Mouse (Mus musculus) hindlimb bud, embryonic 11.5 days (tissue): ENCODE results near the gene Taf15.

Experiments used
- DNase-seq: peaks from one replicate; pipeline ENCODE4 v3.0.0-alpha.2; 2012; ENCODE audit warnings: low read depth, low spot score; ENCODE audit errors: extremely low spot score

Gene Taf15

DNA sequence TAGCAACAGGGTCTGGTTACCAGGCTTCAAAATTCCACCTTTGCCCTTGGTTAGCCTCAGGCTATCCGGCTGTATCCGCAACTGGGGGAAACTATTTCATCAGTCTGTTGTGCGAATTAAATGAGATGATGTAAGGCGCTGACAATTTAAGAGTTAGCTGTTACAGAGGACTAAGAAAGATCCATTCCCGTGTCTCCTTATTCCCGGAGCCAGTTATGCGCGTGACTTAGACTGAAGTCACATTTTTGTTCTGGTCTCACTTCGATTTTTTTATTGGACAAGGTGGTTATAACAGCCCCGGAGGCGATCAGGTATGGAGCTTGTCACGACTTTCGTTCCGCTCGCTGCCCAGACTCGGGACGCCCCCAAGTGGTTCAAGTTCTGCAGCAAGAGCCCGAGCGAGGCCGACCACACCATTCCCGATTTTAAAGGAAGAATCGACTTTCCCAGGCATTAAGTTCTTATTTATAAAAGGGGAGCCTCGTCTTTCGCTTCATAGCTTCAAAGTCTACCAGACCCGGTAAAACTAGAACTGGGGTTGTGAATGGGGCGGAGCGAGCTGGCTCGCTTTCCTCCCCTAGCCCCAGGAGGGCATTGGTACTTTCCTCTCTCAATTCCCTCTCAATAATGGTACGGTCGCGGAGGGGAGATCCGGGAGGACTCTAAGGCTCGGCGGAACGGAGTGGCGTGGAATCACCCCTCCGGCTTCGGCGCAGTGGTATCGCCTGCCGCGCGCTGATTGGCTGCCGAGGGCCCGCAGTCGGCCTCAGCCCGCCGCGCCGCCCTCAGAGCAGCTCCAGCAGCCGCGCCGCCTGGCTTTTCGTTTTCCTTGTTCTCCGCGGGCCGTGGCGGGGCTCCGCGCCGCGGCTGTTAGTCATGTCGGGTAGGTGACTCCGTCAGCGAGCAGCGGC lies at the start of gene Taf15:
Gene Taf15, plus strand, starts transcription at position 763 of the 911 bp plus-strand sequence.
- DNase-seq = peak; percentile 96

DNA sequence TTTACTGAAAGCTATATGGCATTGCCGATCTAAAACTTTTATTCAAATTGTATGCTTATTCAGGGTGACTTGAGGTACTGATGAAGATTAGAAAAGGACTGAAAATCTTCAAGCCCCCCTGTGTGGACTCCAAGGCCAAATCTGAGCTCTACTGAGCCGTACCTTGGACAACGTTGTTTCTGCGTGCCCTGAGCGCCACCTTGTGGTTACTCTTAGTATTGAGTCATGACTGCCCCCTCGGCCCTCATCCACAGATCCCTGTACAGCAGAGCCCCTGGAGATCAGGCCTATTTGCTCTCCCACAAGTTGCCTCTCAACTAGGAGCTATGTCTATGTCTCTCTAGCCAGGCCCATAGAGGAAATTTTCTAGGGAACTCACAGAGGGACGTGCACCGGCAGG lies 48.2 kb upstream of the Taf15 start:
- DNase-seq = no peak

DNA sequence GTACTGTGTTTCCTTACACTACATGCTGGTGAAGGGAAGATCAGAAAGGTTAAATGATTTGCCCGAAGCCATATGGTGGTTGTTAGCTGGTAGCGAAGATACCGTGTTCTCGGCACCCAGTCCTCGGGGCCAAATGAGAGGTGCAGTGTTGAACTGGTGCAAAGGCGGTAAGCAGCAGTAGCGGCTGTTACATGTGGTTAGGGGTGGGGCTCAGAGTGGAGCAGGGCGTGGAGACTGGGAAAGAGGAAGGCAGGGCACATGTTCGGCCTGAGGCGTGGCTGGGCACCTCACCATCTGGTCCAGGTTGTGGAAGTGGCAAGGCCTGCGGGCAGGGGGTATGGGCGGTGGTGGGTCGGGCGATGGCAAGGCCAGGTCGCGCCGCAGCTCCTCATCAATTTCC lies 45.9 kb upstream of the Taf15 start:
- DNase-seq = no peak

DNA sequence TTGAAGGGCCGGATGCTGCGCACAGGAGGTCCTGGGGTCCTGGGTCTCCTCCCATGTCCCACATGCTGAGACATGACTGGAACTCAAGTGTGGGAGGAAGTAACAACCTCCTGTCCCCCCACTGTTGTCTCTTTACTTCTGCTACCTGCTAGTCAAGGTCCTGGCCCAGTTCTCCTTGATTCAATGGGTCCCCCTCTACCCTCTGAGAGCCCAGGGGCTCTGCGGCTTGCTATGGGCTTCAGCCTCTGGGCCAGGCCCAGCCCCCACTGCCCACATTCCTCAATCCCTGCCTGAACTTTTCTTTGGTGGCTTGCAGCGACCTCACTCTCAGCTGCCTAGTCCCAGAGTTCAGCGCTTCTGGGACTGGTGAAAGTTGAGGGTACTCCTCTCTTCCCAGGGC lies 43.5 kb upstream of the Taf15 start, which contains the start of gene Gas2l2:
Gene Gas2l2, minus strand, starts transcription at position 101 of the 400 bp plus-strand sequence.
- DNase-seq = no peak

DNA sequence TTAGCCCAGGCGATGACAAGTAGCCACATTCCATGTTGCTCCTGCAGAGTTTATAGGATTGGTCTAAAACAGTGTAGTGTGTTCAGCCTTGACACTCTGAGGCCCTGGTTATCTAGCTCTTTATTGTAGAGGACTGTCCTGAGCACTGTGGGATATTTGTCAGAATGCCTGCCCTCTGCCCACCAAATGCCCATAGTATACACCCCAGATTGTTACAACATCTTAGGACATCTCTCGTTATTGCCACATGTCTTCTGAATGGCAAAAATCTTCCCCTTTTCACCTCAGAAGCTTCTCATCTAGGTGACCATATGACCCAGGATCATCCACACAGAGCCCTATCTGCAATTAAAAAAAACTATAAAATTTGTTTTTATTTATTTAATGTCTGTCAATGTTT lies 40.4 kb upstream of the Taf15 start:
- no peak for DNase-seq

DNA sequence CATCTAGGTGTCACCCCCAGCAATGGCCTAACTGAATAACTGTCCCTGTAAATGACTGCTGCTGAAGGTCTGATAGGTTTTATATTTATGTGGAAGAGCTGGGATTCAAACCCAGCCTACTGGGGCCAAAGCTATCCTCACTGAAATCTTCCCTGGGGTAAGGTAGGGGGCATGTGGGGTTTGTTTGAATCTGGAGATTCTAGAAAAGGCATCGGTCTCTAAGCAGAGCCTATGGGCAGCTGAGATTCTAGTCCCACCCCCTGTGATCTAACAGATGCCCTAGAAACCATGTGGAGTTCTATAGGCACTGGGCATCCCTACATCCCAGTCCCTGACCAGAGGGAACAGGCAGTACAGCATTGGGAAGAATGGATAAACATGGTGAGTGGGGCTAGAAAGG lies 35.5 kb upstream of the Taf15 start, which contains the start of gene 1700020L24Rik:
Gene 1700020L24Rik, plus strand, starts transcription at position 301 of the 400 bp plus-strand sequence.
- no peak for DNase-seq

DNA sequence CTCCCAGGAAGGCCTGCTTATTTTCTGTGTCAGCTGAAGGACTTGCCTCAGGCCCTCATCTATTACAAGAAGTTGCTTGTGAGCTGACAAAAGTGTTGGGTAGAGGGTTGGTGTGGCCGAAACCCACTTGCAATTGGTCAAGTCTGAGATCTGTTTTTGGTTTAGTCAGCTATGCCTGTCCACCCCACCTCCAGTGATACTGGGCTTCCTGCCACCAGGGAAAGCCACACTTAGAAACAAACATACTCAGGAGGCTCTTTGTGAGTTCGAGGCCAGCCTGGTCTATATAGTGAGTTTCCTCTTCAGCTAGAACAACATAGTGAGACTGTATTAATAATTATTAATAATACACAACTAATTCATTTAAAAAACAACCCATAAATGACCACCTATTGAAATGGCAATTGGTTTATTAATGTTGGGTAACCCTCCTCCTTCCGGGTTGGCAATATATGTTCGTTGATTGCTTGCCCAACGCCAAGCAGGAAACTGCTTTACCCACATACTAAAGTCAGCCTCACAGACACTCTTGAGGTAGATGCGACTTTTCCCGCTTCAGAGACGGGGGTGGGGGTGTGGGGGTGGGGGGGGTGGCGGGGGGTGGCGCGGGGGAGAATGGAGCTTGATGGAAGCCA lies 33.3 kb upstream of the Taf15 start:
- no peak for DNase-seq

DNA sequence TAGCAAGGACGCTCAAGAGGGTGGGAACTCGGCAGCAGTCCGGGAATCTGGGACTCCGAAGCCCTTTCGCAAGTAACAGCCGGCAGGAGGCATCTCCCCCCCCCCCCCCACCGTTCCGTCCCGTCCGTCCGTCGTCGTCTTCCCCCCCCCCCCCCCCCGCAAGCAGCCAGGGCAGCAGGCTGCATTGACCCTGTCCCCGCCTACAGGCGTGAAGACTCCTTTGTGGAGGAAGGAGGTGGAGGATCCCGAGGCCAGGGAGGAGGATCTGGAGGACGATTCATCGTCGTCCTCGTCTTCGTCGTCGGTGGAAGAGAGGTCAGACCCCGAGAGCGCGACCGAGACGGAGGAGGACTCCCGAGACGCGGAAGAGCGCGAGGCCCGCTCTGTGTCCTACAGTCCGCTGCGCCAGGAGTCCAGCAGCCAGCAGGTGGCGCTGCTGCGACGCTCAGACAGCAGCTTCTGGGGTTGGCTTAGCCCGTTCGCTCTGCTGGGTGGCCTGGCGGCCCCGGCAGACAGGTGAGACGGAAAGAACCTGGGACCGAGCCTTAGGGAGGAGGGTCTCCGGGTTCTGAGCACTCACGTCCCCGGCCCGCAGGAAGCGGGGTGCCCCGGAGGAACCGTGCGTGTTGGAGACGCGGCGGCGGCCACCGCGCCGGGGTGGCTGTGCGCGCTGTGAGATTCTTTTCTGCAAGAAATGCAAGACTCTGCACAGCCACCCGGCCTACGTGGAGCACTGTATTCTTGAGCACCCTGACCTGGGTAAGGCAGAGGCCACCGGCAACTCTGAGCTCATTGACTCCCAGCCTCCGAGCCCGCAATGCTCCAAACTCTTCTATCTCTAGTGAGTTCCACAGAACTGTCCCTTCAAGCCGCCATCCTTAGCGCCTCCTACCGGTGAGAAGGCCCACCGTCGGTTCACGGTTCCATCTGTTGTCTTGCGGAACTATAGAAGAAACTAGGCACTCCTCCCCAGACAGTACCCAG lies 32.5 kb upstream of the Taf15 start:
- DNase-seq = peak; percentile 90

DNA sequence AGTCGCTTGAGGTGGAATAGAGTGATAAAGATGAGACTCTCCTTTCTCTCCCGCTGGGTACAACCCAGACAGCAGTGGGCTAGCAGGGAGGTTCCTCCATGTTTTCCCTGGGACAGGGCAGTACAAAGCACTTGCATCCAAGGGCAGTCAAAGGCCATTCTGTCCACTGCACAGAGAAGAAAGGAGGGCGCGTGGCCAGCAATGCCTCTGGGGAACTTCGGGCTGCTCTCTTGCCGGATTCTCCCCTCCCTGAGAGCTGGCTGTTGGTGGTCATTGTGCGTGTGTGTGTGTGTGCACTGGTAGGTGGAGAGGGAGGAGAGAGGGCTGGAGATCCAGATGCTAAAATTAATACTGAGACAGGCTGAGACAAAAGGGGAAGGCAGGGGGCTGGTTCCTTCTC lies 31.7 kb upstream of the Taf15 start:
- DNase-seq = no peak

DNA sequence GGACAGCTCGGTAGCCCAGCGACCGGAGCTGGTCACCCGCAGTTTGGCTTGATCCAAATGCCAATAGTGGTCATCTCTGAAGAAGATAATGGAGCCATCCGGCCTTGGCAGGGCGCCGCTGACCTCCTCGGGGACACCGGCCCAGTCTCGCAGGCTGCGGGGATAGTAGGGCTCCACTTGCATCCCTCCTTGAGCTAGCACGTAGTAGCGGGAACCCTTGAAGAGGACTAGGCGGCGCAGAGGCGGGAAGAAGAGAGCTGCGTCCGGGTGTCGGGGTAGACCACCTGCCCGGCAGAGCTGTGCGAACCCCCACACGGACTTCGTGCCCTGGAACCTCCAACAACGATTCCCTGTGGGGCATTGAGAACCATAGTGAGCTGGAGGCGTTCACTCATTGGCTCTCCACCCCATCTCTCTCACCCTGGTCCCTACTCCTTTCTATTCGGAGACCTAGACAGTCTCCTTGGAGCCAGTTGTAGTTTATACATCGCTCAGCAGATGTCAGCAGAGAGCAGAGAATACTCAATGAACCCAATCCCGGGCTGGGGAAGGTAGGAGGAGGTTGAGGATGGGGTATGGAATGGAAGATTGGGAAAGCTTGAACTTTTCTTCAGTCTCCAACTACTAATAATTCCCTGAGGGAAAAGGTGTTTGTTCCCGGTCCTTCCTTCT lies 30.2 kb upstream of the Taf15 start:
- peak; percentile 70 for DNase-seq

DNA sequence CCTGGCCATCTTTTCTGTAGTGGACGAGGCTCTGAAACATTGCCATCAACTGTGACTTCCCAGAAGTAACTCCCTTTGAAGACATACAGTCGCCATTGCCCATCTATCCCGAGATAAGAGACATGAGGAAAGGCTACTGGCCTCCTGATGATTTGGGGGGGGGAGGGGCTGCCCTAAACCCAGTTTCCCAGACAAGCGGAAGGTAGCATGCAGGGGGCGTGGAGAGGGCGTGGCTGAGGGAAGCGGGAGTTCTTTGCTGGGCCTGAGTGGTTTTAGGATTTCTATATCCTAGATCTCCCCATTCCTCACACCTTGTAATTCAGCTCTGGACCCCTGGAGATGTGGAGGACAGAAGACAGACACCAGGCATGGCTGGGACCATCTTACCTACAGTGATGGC lies 29.1 kb upstream of the Taf15 start:
- DNase-seq = no peak

DNA sequence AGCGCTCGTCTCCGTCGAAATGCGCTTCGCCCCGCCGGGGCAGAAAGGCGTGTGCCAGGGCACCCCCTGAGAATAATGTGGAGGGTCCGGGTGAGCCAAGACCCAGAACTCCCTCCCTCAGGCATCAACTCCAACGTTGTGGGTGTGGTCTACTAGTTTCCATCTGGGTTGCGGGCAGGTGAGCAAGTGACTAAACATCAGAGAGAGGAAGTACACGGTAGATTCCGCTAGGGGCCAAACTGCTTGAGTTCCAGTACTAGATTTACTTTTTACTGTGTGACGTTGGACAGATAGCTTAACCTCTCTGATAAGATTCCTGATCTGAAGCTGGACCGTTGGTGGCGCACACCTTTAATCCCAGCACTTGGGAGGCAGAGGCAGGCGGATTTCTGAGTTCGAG lies 27.9 kb upstream of the Taf15 start:
- DNase-seq = no peak

DNA sequence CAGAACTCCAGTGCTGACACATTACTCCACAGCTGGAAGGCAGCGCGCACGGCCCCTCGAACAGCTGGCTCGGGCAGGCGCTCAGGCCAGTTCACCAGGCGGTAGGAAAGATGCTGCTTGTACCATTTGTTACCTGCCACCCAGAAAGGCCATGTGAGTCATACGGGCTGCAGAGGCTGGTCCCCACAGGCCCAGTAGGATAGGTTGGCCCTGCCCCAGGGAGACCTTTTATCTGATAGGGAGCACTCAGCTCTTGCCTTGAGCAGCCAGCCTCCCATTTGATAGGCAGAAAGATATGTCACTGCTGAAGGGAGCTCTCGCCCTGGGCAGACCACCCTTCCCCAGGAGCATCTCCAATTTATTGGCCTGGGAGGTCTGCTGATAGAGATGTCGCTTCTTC lies 25.3 kb upstream of the Taf15 start:
- no peak for DNase-seq

DNA sequence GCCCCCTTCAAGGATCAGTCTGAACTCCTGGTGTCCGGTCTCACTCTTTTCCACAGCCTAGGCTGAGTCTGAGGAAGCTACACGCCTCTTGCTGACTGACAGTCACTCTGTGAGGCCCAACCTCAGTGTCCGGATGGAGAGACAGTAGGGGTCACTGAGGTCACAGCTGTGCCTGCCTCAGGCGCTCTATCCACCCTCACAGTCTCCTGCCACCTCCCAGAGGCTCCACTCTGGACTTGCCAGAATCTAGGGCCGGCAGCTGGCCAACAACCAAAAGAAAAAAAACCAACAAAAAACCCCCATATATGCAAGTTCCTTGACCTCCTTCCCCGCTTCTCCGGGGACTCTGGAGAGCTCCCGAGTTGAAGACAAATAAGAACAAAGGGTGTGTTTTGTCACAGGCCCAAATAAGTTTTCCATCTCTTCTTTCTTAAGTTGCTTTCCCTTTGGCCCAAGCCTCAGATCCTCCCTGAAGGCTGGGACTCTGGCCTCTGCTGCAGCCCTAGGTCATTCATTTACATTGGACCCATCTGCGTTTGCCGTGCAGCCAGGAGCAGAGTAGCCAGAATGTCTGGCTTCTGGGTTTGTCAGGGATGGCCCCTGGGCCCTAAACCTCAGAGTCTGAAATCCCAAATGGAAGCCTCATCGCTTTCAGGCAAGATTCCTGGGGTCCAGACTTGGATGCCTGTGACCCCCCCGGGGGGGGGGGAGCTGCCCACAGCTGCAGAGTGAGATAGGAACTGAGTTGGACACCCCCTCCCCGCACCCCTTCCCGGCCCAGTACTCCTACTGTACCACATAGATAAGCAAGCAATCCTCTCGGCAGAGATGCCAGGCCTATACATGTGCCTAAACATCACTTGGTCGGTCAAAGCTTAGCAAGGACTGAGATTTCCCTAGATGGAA lies 24.6 kb upstream of the Taf15 start:
- no peak for DNase-seq

DNA sequence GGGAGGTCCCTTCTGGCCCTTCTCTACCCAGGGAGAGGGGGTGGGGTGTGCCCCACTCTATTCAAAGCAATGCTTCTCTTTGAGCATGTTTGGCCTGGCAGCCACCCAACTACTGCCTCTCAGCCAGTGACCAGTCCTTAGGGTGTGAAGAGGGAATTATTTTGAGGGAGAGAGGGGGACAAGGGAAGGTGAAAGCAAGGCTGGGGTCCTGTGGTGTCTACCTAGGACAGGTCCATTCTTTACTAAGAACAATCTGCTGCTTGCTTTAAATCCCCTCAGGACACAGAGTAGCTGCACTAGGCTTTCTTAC lies 24.0 kb upstream of the Taf15 start:
- DNase-seq = no peak

DNA sequence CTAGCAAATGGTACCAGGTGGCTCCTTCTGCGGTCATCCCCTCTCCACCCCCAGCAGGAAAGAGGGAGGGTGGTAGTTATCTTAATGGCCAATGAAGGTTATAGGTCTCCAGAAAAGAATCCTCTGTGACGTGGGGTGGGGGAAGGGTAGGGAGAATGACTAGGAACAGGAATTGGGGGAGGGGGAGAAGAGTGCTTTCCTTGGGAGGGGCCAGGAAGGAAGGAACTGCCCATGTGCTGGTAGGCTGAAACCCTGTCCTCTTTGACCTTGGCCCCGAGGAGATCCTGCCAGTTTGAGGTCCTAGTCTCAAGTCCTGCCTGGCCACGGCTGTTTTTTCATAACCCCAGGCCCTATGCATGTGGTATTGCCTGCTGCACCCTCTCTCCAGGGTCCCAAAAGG lies 23.6 kb upstream of the Taf15 start:
- no peak for DNase-seq

DNA sequence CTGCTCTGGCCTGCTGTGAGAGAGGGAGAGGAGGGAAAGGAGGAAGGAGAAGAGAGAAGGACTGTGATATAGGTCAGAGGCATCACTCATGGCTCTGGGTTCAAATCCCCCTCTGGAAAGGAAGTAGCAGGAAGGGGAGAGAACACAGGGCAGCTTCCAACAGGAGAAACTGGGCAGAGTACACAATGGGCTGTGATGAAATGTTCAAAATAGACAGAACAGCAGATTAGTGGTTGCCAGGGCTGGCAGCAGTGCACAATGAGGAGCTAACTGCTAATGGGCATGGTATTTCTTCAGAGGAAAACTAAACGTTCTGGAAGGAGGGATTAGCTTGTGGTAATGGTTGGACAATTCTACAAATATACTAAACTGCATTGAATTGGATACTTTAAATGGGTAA lies 22.3 kb upstream of the Taf15 start:
- DNase-seq = no peak

DNA sequence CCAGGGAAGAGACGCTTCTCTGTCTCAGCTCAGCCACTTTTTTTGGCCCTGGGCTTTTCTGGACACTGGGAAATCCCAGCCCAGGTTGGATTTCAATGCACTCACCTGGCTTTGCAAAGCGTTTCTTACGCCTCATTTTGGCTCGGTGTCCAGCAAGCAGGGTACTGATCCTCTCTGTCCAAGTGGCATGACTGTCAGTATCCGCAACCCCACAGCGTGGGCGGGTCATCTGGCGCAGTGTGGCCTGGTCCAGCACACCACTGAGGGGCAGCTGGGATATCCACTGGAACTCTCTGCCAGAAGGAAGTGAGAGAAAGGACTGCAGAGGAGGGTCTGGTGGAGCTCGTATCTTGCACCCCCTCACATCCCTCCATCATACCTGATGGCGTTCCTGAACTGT lies 21.6 kb upstream of the Taf15 start:
- no peak for DNase-seq

DNA sequence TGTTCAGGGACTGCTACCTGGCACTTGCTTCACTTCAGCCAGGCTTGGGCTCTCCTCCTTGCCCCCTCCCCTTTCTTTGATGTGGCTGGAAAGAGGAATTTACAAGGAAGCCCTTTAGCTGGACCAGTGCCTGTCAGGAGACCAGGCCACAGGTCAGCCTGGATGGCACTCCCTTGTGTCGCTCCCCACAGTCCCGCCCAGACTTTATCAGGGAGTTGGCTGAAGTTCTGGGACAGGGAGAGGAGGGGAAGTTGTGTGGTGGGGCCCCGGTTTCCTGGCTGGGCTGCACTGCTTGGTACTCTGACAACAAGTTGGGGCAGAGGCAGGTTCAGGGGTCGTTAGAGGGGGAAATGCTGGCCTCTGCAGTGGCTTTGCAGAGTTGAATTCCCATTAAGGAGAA lies 18.3 kb upstream of the Taf15 start:
- no peak for DNase-seq

DNA sequence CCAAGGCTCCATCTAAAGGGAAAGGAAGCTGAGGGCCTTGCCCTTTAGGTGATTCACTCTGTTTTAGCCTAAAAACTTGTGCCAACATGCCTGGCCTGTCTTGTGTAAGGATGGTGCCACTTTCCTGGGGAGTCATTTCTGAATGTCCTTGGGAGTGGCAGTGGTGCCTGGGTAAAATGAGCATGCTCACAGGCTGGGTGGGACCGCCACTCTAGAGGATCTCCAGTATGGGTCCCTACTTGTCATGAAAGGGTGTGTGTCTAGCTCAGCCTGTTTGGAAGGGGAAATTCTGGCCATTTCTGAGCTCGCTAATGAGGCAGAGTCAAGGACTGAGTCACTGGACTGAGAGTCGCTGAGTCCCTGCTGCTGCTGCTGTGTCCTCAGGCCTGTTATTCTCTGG lies 17.3 kb upstream of the Taf15 start:
- no peak for DNase-seq
